Mouse (Mus musculus) brain, adult 2 months (tissue): ENCODE results near the gene Gm11985.
"Not testable (repeated sequence)": the region's sequence is repeated elsewhere in the genome, so short reads cannot be mapped to it uniquely, and the experiment has no call there.

ENCODE experiments used
- DNase-seq: peaks from one replicate; pipeline ENCODE4 v3.0.0; 2011; ENCODE audit warnings: low read depth, low spot score

Gm11985 gene

GRCm38 (mm10) chr11:7188469-7188868, at the start of gene Gm11985:
Gene Gm11985 (minus strand): TSS chr11:7188569.
- DNase-seq = no peak

- peak; percentile 14 for DNase-seq
These were observed 49.3 kb upstream of the Gm11985 start for GRCm38 (mm10) chr11:7237712-7238111.

DNA sequence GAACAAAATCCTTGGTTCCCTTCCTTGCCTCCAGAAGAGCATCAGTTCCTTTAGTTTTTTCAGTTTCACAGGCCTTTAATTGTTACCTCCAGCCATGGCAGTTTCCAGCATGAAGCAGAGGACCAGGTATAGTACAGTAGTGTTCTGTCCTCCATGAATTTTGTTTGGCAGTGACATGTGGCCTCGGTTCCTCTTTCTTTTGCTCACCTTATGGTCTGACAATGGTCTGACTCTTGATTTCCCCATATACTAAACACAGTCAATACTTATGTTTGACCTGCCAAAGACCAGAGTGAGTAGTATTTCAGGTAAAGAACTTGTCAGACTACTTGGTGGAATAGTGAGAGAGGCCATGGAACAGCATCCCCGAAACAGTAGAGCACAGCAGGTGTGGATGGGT, 48.4 kb upstream of the Gm11985 start:
- no peak for DNase-seq

GRCm38 (mm10) chr11:7234981-7235609, 46.7 kb upstream of the Gm11985 start:
- peak; percentile 44 for DNase-seq

DNA sequence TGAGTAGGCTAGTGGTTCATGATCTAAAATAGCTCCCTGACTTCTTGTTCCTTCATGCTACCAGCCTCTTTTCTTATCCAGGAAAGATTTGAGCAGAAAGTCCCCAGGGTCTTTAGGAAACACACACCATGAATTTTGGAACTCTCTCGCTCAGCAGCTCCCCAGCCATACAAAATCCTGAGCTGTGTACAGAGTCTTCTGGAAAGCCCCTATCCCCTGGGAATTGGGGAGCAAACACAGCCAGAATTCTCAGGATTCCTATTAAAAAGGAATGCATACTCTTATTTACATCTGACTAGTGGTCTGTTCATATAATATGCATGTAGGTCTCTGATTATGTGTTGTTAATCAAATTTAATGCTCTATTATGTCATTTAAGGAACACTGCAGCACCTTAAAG, 46.1 kb upstream of the Gm11985 start:
- DNase-seq = no peak

DNA sequence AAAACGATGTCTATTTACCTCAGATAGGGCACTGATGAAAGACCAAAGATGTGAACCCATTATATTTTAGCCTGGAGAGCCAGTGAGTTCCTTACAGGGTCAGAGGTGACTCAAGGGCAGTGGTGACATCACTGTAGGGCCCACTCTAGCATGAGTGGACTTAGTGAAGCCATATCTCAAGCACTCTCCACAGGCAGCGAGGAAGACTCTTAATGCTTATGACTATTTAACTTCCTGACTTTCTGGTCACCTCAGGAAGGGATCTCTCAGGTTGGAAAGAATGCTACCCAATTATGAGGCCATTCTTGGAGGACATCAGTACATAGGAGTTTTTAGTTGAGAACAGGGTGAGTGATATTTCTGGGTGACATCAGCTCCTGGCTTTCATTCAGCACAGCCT, 45.0 kb upstream of the Gm11985 start:
- DNase-seq = no peak

DNA sequence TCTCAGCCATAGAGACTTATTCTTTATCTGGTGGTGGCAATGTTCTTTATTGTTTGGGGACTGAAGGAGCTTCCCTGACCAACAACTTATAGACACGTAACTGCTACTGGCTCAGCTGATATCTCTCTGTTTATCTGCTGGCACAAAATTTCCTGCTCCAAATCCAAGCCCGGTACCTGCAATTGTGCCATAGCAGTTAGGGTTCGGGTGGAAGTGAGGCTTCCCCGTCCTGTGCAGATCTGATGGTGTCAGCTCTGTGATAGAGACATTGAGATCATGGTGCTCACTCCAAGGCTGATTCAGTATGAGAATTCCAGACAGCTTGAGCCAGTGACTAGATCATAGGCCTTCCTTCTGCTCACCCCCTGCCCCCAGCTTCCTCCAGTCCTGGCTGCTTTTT, 43.6 kb upstream of the Gm11985 start:
- DNase-seq = no peak

DNA sequence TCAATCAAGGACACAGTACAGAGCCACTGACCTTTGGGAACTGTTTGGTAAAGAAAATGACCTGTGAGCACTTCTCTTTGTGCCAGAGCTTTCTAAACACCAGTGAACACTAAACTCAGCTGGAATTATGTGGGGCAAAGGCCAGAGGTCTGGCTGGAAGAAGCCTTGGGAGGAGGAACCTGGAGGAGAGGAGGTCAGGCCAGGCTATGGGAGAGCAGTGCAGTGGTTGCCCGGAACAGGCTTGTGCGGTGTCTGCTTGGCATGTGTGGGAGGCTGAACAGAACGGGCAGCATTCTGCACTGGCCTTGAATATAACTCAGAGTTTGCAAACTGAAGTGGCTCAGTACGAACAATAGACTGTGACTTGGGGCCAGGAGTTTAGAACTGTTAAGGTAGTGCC, 41.6 kb upstream of the Gm11985 start:
- DNase-seq = no peak

DNA sequence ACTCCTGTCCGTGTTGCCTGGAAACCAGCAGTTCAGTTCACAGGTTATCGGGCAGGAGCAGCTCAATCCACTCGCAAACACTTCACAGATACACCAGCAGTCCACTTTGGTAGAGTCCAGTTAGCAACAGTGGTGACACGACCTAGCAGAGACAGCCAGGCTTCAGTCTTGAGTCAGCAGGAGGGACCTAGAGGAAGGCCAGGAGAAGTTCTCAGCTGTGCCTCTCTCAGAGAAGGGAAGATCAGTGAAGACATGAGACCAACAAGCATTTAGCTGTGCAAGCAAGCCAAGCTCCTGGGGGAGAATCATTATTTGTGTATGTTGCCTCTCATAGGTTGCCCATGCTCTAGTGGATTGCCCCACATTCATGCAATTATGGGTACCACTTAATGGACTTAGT, 39.7 kb upstream of the Gm11985 start:
- no peak for DNase-seq

DNA sequence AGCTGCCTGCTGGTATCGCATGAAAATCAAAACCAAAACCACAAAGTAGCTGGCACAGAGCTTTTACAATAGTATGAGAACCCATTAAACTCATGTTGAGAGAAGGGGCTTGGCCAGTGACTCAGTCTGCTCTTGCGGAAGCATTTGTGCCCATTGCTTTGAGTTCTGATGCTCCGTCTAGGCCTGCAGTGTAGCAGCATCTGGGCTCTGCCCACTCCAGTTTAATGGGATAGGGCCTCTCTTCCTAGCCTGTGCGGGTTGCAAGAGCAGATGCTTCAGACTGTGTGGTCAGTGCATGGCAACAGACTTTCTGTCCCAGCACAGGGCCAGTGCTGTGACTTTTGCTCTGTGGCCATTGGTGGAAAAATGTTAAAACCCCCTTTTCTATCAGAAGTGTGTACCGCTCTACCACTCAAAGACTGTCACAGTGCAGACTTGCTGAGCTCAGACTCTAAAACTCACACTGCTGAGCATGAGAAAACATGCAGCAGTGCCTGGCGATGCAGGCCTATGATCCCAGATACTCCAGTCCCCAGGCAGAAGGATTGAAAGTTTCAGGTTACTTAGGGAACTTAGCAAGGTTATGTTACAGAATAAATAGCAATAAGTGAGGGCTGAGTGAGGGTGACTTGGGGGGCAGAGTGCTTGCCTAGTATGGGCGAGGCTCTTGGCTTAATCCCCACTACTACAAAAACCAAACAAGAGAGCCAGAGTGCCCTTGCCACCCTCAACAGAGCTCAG, 38.6 kb upstream of the Gm11985 start:
- no peak for DNase-seq

GRCm38 (mm10) chr11:7226200-7226599, 37.8 kb upstream of the Gm11985 start:
- peak; percentile 77 for DNase-seq

GRCm38 (mm10) chr11:7221826-7222225, 33.5 kb upstream of the Gm11985 start:
- DNase-seq = not testable (repeated sequence)

DNA sequence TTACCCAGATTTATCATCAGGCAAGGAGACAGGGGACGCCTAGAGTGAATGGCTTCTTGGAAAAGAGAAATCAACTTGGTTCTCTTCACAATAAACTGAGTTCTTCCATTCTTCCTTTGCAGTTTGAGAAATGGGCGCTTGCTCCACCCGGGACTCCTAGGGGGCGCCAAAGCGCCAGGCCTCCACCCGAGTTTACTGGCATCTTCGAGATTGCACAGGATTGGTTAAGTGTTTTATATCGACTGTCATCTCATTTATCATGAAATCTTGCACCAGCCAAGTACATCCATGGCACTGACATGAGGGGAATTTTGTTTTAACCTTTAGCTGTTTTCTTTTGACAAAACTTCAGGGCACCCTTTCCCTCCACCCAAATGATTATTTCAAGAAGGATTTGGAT, 27.3 kb upstream of the Gm11985 start:
- peak; percentile 69 for DNase-seq

DNA sequence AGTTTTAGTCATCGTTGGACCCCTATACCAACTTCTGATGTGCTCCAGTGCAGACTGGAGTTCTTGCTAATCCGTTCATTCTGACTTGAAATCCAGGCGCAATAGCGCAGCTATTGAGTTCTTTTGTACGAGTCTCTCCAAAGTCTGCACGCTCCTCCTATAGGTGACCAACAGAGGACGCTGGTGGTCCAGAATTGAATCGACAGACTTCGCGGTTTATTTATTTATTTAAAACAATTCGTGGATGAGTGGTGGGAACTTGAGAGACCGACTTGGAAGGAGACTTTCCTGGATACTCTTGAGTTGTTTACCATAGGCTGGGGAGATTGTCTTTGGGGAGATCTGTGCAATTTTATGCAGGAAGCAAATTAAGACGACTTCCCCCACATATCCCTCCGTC, 26.4 kb upstream of the Gm11985 start:
- peak; percentile 84 for DNase-seq

- peak; percentile 40 for DNase-seq
These were observed 25.9 kb upstream of the Gm11985 start for GRCm38 (mm10) chr11:7214342-7214660.

DNA sequence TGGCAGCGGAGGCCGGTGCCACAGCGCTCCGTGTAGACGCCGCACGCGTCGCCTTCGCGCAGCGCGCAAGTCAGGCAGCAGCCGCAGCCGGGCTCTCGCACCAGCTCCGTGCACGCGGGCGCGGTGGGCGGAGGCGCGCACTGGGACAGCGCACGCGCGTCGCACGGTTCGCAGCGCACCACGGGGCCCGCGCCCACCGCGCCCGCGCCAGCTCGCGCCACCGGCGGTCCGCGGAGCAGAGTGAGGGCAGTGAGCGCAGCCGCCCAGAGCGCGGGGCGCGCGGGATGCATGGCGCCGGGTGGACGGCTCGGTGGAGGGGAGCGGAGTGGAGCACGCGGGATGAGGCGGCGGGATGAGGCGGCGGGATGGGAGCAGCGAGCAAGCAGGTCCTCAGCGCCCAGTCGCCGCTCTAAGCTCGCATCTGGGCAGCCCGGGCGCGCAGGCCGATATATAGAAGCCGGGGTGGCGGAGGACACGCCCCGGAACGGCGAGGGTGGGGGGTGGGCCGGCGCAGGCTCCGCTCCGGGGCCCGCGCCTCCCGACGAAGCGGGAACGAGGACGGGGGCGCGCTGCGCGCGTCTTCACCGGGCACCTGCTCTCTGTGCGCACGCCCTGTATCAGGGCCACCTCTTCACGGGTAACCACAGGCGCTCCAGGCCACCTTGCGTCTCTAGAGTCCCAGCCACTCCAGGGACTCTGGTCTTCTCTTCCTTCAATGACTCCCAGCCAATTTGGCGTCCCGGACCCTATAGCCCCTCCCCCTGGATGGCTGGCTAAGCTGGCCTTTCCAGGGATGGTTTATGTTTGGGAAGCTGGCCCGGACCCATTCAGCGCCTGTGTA, 25.4 kb upstream of the Gm11985 start, which contains the start of gene Igfbp3:
TSS of gene Igfbp3 (minus strand) at position 423 of the 841 bp plus-strand sequence.
- peak; percentile 91 for DNase-seq

GRCm38 (mm10) chr11:7213161-7213500, 24.8 kb upstream of the Gm11985 start:
- DNase-seq = no peak

GRCm38 (mm10) chr11:7212126-7212798, 23.9 kb upstream of the Gm11985 start:
- no peak for DNase-seq

GRCm38 (mm10) chr11:7211211-7211610, 22.8 kb upstream of the Gm11985 start:
- no peak for DNase-seq

GRCm38 (mm10) chr11:7210343-7210742, 22.0 kb upstream of the Gm11985 start:
- DNase-seq = peak; percentile 78

DNA sequence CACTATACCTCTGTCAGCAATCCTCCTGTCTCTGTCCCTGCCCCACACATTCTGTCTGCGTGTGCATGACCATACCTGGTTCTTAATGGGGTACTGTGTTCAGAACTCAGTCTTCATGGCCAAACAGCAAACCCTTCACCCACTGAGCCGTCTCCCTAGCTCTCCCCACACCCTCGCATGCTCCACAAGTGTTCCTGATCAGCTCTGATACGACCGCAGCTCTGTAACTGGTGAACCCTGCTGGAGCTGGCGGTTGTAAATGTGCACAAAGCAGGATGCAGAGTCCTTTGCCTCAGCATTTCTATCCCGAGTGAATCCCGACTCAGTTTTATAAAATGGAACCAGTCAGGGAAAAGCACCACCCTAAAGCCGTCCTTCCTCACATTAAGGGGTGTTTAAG, 15.5 kb upstream of the Gm11985 start:
- no peak for DNase-seq

DNA sequence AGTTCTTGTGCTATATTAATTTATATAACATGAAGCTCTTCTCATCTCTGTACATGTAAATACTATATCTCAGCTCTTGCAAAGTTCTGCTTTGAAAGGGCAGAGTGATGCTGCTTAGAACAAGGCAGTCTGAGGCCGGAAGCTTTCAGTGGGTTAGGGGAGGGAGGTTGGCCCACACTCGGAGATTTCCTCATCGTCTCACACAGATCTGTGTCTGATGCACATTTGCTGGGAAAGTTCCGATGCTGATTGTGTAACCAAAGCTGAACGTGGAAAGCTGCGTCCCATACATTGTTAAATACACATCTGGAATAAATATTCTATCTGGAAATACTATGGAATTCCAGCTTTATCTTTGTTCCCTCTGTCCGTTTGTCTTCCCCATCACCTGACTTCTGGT, 13.8 kb upstream of the Gm11985 start:
- DNase-seq = no peak
